Mouse (Mus musculus): ENCODE results near the gene Gpr137c.

DNA sequence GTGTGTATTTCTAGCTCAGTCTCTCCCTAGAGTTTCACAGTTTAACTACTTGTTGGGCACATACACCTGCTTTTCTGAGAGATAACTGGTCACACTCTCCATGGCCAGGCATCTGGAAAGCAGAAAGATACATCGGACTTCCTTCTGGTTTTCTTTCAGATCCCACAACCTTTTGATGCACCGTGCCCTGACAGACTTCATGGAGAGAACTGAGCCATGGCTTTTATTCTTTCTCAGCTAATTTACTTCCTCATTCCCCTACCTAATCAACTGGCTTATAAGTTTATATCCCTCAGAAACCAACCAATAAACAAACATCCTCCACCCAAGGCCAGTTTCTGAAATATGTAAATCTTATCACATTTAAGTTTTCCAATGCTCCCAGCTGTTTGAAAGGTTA is 102.9 kb downstream of the Gpr137c start:
- TF ChIP-seq POLR2A (IDR thresholded peaks at IDR 0.05; ENCODE audit: insufficient read depth, low read length) (no peak), CTCF (IDR thresholded peaks at IDR 0.05; ENCODE audit: low read depth, low read length) (no peak)
